Comparison of ENCODE assay signal across 11 mouse cellular contexts in the genomic region with DNA sequence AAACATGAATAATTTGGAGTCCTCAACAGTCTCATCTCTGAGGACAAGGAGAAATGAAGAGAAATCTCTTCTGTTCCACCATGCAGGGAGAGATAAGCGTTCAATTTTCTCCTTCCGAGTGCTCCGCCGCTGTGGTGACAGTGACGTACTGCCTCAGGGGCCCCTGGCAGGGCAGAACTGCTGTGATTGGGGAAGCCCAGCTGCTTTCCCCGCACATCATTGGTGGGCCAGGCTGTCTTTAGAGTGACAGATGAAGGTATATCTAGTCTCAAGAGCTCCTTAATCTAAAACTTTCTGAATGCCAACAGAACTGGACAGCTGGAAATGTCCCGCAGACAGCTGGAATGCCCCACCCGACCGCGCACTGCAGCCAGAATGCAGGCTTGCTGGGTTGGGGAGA.
DNase-seq lines count a peak whose midpoint lies in the region; ATAC-seq lines count a peak whose summit lies in the region.
"Had no signal": no experiment of that assay in that cellular context is flagged by ENCODE, and none has a peak within 500 bp of the region (broad histone marks: within the 10 kb centered on the region; RNA-seq: fewer than 3 reads in every experiment).

No protein-coding gene starts in this region.

- H3K4me3 ChIP-seq in liver, embryonic 12.5 days: no peak overlapping the region
- peak overlapping the region; percentile 34 for H3K4me3 ChIP-seq in heart, embryonic 13.5 days
- no peak overlapping the region for H3K4me3 ChIP-seq in hindbrain, embryonic 15.5 days
- H3K4me3 ChIP-seq in neural tube, embryonic 14.5 days (ENCODE audit: low read depth, low read length): no peak overlapping the region
- H3K4me3 ChIP-seq: left cerebral cortex, adult 2 months had no signal

- no peaks in the 10 kb centered on the region for H3K27me3 ChIP-seq in liver, embryonic 12.5 days (replicated peaks)
- H3K27me3 ChIP-seq in heart, embryonic 13.5 days (replicated peaks): no peaks in the 10 kb centered on the region
- no peaks in the 10 kb centered on the region for H3K27me3 ChIP-seq in hindbrain, embryonic 15.5 days
- no peaks in the 10 kb centered on the region for H3K27me3 ChIP-seq in neural tube, embryonic 14.5 days (ENCODE audit: control insufficient read depth, insufficient read depth, low read length)

- H3K4me2 ChIP-seq in liver, embryonic 12.5 days: no peak overlapping the region
- peak overlapping the region; percentile 64 for H3K4me2 ChIP-seq in heart, embryonic 13.5 days
- peak overlapping the region; percentile 37 for H3K4me2 ChIP-seq in hindbrain, embryonic 15.5 days
- no peak overlapping the region for H3K4me2 ChIP-seq in neural tube, embryonic 14.5 days (ENCODE audit: low read depth, low read length)

- H3K27ac ChIP-seq in liver, embryonic 12.5 days: no peak overlapping the region
- no peak overlapping the region for H3K27ac ChIP-seq in heart, embryonic 13.5 days (replicated peaks)
- H3K27ac ChIP-seq in hindbrain, embryonic 15.5 days (replicated peaks): 0 out of 2 replicates have a peak overlapping the region, but pooled peaks have one; percentile 5
- no peak overlapping the region; the same call in 1 of the 2 replicates for H3K27ac ChIP-seq in neural tube, embryonic 14.5 days (ENCODE audit: low read depth, low read length)
- H3K27ac ChIP-seq: left cerebral cortex, adult 2 months; macrophage had no signal

- no peaks in the 10 kb centered on the region for H3K36me3 ChIP-seq in liver, embryonic 12.5 days
- H3K36me3 ChIP-seq in heart, embryonic 13.5 days: 0 out of 2 replicates have a peak, but pooled peaks cover 3% of the 10 kb centered on the region
- H3K36me3 ChIP-seq in hindbrain, embryonic 15.5 days: no peaks in the 10 kb centered on the region
- no peaks in the 10 kb centered on the region for H3K36me3 ChIP-seq in neural tube, embryonic 14.5 days (ENCODE audit: control insufficient read depth, insufficient read depth, low read length)

- H3K4me1 ChIP-seq in liver, embryonic 12.5 days: no peaks in the 10 kb centered on the region
- peaks cover 4% of the 10 kb centered on the region; the same call in 1 of the 2 replicates for H3K4me1 ChIP-seq in heart, embryonic 13.5 days
- H3K4me1 ChIP-seq in hindbrain, embryonic 15.5 days (replicated peaks): peaks cover 7% of the 10 kb centered on the region
- 0 out of 2 replicates have a peak, but pooled peaks cover 3% of the 10 kb centered on the region for H3K4me1 ChIP-seq in neural tube, embryonic 14.5 days (ENCODE audit: control insufficient read depth, insufficient read depth, low read length)

- intact Hi-C loops in left cerebral cortex, postnatal 36 days (cut with DNase I): loop anchor here (10.0 kb wide), 1 partner anchor 768 kb away; no protein-coding TSS in a partner anchor

- WGBS in liver, embryonic 12.5 days (ENCODE audit: insufficient replicate concordance): 59% methylated on average over 10 of the region's 10 CpGs
- 37% methylated on average over 10 of the region's 10 CpGs for WGBS in heart, embryonic 13.5 days
- WGBS in hindbrain, embryonic 15.5 days: 52% methylated on average over 10 of the region's 10 CpGs
- 42% methylated on average over 10 of the region's 10 CpGs for WGBS in neural tube, embryonic 14.5 days

- ATAC-seq in liver, embryonic 12.5 days: no peak
- ATAC-seq in heart, embryonic 13.5 days (ENCODE audit: extremely low read depth, insufficient number of reproducible peaks, low FRiP score, low TSS enrichment): no peak
- ATAC-seq in hindbrain, embryonic 15.5 days (ENCODE audit: low FRiP score, low read depth): no peak
- no peak for ATAC-seq in neural tube, embryonic 14.5 days (ENCODE audit: low read depth)

- no peaks in the 10 kb centered on the region for H3K9me3 ChIP-seq in liver, embryonic 12.5 days (replicated peaks)
- H3K9me3 ChIP-seq in heart, embryonic 13.5 days: peaks cover 8% of the 10 kb centered on the region
- H3K9me3 ChIP-seq in hindbrain, embryonic 15.5 days: no peaks in the 10 kb centered on the region
- H3K9me3 ChIP-seq in neural tube, embryonic 14.5 days (ENCODE audit: control insufficient read depth, low read length): no peaks in the 10 kb centered on the region

- DNase-seq in liver: peak; percentile 21
- no peak for DNase-seq in left cerebral cortex, postnatal 36 days (ENCODE audit: low spot score in 2 of 2)
- no peak for DNase-seq in adipocyte (ENCODE audit: low spot score)
- DNase-seq: kidney, adult 9 months; thymus, postnatal 4 days had no signal

- no peak overlapping the region for H3K9ac ChIP-seq in liver, embryonic 12.5 days
- peak overlapping the region; percentile 37 for H3K9ac ChIP-seq in heart, embryonic 13.5 days
- no peak overlapping the region for H3K9ac ChIP-seq in hindbrain, embryonic 15.5 days
- 0 out of 2 replicates have a peak overlapping the region, but pooled peaks have one; percentile 16 for H3K9ac ChIP-seq in neural tube, embryonic 14.5 days (replicated peaks; ENCODE audit: low read depth, low read length)

Comparison
In these comparisons a context has a peak if more than half of its experiments do, and no peak if none do; other contexts are left out.
1. H3K4me2 ChIP-seq: peak in heart, embryonic 13.5 days (single experiment) and hindbrain, embryonic 15.5 days (single experiment); none in liver, embryonic 12.5 days (single experiment) and neural tube, embryonic 14.5 days (single experiment).
2. H3K9ac ChIP-seq: peak in heart, embryonic 13.5 days (single experiment) and neural tube, embryonic 14.5 days (single experiment); none in liver, embryonic 12.5 days (single experiment) and hindbrain, embryonic 15.5 days (single experiment).